Mouse (Mus musculus): ENCODE data around the gene Nusap1. TPM values are rescaled to one million over a fixed set of nuclear protein-coding genes. Genes with fewer than 3 reads are reported as not detected.
"Not testable (repeated sequence)": the region's sequence is repeated elsewhere in the genome, so short reads cannot be mapped to it uniquely, and the experiment has no call there.

Gene Nusap1
- 1 to 10 TPM; 6.8 to 8.4 TPM for total RNA-seq (2021)
- long read RNA-seq, experiment 1, transcript Nusap1-202 (11 exons, 2,960 nt): major isoform, 28 of 31 reads
- long read RNA-seq, experiment 1, partial matches to known transcripts: 1 of 31 reads
- long read RNA-seq, experiment 1, other reads (novel, unspliced or antisense): 1 of 31 reads
- long read RNA-seq, experiment 2, transcript Nusap1-202 (11 exons, 2,960 nt): major isoform, 12 of 14 reads
- long read RNA-seq, experiment 2, partial matches to known transcripts: 0 of 14 reads
- long read RNA-seq, experiment 2, other reads (novel, unspliced or antisense): 0 of 14 reads

DNA sequence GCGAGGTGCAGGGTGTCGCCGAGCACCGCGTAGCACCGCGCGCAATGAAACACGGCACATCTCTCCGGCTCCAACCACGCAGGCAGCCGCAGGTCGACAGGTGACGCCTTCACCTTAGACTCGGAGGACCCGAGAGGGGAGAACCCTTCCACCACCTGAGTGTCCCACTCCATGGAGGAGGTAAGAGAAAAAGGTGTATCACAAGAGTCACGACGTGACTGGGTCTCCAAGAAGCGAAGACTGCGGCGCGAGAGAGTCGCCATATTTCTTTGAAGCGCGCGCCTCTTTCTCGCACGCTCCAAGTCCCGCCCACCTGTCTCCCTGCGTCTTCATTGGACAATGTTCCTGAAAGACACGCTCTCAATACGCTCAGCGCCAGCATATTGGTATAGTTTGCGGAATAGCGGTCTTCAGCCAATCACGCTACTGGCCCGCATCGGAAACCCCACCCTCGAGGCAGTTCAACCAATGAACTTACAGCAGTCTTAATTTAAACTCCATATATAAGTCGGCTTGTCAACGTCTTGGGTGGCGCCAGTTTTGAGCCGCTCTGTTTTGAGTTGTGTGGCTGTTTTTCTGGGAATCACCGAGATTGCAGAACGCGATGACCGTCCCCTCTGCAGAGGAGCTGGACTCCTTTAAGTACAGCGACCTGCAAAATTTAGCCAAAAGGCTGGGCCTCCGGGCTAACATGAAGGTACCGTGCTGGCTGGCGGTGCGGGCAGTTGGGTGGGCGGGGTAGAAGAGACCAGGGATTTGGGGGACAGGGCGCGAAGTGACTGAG lies at the start of gene Nusap1, which contains the start of gene Oip5:
Nusap1 (plus strand) TSS at position 100 of the 784 bp plus-strand sequence.
Oip5 (minus strand) TSS at position 271 of the 784 bp plus-strand sequence.
- peak; percentile 86 for DNase-seq

DNA sequence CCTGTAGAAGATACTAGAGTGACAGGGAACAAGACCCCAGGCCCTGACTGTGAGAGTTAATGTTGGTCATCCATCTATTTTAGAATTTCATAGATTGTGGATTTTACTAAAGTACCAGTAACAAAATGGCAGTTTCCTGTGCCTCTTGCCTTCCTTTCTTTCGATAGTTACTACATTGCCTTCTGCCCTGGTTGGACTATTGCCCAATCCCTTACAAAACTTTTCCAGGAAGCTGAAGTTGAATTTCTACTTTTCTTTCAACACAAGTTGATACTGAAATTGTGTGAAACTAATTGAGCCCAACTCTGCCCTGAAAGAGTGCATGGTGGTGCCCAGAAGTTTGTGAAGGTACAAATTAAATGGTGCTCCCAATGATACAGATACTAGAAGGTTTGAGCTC lies 45.6 kb upstream of the Nusap1 start:
- no peak for DNase-seq

DNA sequence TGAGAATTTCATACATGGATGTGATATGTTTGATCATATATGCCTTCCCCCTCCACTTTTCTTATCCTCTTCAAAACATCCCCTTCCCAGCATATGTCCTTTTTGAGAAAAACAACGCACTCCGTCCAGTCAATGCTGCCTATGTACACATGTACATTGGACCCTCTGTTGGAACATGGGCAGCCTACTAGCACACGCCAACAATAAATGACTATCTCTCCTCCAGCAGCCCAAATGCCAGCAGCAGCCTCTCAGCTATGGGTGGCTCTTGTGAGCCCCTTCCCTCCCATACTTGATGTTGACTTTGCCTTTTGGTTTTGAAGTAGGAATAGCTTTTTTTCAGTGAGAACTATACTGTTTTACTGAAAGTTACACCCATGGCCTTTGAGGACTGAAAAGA lies 36.5 kb upstream of the Nusap1 start:
- DNase-seq: no peak

DNA sequence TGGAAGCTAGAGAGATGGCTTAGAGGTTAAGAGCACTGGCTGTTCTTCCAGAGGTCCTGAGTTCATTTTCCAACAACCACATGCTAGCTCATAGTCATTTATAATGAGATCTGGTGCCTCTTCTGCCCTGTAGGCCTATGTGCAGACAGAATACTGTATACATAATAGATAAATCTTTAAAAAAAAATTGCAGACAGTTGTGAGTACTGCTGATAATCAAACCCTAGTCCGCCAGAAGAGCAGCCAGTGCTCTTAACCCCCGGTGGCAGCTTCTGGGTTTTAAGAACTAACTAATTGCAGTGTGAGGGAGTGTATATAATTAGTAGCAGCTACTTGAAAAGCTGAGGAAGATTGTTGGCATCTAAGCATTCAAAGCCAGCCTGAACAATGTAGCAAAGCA lies 34.7 kb upstream of the Nusap1 start:
- no peak for DNase-seq

DNA sequence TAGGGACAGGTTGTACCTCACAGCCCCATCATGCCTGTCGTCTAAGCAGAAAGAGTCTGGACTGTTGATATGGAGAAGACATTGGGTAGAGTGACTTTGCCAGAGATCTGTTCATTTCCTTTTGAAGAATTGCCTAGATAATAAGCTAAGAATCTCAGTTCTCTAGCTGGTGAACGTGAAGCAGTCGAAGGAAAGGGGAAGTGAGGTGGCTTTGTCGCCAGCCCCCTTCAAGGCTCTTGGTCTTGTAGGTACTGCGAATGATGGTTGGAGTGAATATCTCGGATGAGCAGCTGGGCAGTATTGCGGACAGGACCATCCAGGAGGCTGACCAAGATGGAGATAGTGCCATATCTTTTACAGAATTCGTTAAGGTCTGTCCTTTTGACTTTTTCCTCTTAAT lies 33.8 kb upstream of the Nusap1 start:
- no peak for DNase-seq

DNA sequence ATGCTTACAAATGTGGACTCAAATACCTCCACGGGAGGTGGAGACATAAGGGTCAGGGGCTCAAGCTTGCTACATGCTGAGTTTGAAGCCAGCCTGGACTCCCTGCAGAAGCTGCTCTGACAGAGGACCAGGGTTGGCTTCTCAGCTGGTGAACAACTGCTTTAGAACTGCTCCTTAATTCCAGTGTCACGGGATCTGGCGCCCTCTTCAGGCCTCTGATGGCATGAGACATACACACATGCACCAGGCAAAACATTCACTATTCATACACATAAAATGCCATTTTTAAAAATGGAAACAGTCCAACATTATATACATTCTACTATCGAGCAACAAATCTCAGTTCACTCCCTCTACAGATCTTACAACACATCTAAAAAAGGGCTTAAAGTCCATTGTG lies 30.7 kb upstream of the Nusap1 start:
- peak; percentile 62 for DNase-seq

DNA sequence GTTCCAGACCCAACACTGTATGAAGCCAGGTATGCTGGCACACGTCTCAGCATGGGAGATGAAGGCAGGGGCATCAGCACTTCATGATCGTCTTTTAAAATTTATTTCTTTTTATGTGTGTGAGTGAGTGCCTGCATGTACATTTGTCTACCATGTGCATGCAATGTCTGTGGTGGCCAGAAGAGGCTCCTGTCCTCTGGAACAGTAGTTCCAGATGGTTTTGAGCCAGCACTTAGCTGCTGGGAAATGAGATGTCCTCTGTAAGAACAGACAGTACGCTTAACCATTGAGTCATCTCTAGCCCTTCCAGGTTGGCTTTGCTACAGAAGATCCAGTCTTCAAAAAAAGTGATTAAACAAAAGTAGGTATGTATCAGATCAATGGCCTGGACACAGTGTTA lies 26.9 kb upstream of the Nusap1 start:
- no peak for DNase-seq

DNA sequence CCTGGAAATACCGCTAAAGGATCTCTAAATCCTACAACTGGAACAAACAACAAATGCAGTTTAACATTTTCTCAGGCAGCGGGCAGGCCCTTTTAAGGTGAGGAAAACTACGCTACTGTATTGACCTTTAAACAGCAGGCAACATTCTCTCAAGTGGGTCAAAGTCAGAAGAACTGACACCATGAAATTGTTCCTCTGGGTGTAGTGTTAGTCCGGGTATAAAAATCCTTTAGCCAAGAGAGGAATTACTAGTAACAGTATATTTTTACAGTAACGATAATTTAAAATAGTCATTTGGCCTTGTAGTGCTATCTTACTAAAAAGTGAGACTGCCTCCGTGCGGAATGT lies 24.4 kb upstream of the Nusap1 start:
- DNase-seq: no peak

DNA sequence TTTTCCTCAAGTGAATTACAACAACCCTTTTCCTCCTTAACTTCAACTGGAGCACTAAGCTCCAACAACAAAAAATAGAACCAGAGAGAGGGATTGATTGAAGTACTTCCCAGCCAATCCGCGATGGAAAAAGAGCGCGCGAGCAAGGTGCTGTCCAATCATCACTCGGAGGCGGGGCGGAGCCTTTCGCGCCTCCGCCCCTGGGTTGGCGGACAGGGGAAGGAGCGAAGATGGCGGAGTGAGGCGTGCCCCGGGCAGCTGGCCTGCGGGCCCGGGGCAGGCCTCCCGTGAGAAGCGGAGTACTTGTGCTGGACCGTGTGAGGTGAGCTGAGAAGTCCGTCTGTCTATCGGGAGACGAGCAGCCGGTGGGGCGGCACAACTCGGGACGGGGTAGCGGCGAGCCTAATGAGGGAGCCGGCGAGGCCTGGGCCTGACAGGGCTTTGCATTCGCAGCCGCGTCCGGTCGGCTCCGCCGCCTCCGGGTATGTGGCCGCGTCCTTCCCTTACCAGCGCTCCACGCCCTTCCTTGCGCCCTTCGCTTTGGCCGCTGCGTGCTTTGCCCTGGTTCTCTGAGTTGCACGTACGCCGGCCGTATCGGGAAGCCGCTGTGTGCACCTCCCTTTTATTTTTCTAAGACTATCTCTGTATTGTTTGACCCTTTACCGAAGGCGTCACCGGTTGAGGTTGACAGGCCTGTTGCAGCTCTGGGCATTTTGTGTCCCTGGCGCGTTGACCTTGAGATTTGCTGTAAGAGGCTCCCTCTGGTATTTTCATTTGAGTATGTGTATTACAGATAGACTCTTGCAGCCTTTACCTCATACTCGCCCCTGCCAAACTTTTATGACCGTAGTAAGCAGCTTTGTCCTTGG lies 23.8 kb upstream of the Nusap1 start:
- DNase-seq: peak; percentile 97

DNA sequence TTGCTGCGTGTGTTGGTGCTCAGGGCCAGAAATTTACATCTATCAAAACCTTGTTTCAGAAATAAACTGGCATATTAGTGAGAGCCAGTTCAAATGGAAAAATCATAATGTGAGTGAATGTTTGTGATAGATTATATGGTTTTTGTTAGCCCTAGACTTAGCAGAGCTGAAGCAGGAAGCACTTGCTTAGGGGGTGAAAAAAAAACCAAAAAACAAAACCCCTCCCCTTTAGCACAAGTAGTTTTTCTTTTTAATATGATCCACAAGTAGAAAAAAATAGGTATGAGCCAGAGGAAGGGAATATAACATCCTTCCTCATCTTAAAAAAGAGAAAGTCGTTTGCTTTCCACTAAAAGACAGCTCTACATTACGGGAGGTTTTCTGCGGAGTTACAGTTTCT lies 22.8 kb upstream of the Nusap1 start:
- no peak for DNase-seq

DNA sequence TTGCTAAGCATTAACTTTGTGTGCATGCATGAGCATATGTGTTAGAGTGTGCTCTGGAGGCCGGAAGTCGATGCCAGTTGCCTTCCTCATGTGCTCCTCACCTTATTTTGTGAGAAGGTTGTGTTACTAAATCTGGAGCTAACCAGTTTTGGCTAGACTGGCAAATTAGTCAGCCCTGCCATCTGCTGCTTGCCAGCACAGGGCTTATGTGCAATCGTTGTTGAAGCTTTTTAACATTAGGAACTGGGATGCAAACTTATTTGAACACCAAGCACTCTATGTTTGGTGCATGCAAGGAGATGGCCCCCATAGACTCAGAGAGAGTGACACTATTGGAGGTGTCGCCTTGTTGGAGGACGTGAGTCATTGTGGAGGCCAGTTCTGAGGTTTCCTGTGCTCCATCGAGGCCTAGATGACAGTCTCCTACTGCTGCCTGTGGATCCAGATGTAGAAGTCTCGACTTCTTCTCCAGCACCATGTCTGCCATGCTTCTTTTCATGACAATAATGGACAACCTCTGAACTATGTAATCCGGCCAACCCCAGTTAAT lies 21.2 kb upstream of the Nusap1 start:
- no peak for DNase-seq

DNA sequence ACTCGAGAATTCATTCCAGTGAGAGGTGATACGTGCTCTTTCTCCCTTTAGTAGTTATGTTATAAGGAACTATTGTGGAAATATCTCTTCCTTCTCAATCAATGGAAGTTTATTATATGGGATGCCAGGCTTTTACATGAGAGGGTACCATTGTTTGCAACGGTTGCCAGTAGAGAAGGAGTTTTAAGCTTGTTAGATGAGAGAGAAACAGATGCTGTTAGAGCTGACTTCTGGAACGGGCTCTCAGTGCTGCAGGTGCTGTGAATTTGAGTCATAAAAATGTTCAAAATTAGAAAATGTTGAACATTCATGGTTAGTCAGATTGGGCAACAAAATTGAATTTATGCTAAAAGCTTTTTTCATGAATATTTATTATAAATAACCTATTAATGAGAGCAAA lies 17.1 kb upstream of the Nusap1 start:
- no peak for DNase-seq

DNA sequence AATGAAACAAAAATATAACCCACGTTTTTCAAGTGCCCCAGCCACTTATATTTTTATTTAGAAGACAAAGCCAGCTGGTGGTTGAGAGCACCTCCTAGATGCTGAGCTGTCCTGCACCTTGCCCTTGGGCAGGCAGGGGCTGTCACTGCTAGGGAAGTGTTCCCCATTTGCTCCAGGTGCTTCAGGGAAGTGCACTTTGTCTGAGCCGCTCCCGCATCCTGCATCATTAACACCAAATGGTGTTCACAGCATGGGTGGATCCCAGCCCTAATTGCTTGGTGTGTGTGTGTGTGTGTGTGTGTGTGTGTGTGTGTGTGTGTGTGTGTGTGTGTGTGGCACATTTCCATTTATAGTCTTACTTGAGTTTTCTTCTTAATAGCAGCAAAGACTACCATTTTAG lies 16.5 kb upstream of the Nusap1 start:
- DNase-seq: not testable (repeated sequence)

DNA sequence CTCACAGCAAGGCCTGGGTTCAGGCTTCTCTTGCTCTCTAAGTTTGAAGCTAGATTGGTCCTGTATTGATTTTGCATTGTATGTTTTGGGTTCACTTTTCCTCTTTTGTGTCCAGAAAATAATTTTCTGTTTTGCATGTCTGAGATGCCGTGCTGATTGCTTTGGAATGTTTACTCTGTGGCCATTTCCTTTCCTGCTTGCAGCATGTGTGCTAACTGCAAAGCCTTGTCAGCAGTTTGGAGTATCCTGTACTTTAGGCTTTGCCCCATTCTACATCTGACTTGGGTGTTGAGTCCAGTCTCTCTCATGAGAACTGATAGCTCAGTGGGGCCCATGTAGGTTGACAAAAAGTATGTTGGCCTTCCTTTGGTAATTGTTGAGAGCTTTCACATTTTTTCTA lies 15.6 kb upstream of the Nusap1 start:
- no peak for DNase-seq

DNA sequence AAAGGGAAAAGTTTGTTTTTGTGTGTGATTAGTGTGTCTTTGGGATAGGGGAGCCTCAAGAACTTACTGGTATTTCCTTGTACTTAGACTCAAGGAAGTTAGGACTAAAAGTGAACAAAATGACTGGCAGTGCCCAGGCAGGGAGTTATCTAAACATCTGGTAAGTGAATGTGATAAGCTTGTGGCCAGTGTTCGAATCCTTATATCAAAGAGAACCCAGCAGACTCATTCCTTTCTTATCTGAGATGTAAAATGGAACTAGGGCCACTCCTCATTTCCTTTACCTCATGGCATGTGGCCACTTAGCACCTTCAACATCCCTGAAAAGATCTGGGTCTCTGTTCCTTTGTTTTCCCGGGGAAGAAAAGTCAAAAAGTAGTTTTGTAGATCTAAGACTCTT lies 14.2 kb upstream of the Nusap1 start:
- no peak for DNase-seq

DNA sequence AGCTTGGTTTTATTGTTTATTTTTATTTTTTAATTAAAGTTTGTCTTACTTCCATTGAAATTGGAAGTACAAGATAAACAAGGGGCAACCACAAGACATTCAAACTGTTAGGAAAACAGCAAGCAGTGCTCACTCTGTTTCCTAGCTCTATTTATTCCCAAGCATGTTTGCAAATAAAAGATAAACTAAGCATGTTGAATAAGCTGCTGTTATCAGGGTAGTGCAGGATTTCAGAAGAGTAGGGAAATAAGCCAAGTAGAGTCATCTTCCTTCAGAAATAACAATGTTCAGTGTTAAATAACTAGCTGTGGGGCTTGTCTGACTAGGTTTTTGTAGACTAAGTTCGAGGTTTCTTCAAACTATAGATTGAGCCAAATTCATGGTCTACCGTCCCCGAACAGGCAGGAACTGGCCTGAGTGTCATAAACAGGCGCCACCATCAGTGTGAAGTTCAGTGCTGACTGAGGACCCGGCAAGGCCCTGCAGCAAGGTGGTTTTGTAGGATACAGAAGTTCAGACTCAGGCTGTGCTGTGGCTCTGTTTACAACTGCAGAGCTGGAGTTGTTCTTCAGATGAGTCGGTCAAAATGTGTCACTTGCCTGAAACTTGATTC lies 12.6 kb upstream of the Nusap1 start:
- DNase-seq: no peak

DNA sequence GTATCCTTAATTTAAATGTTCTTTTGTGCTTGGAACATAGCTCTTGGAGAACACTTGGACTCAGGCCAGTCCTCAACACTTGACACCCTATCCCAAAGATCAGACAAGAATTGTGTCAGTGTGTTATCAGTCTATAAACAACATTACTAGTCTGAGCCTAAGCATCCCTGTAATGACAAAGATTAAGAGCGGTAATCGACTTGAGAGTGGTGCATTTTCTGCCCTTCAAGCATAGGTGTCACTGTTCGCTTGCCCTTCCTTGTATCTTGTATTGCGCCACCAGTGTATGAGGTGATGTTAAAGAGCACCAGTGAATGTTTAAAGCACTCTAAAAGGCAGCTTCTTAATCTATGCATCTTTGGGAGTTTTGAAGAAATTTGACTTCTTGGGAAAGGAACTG lies 11.1 kb upstream of the Nusap1 start:
- DNase-seq: no peak

DNA sequence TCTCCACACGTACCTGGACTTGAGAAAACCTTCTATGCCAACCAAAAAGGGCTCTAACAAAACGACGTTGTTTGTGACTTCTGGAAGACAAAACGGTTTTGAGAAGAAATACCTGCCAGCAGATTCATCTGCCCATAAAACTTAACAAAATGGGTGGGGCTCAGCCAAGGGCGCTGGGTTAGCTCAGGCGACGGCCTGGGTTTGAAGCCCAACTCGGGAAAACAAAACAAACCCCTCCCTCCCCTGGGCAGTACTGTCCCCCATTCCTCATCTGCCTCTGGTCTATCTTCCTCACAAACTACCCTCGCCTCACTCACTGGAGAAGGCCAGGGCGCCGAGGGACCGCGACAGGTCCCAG lies 278 bp upstream of the Nusap1 start:
- no peak for DNase-seq

DNA sequence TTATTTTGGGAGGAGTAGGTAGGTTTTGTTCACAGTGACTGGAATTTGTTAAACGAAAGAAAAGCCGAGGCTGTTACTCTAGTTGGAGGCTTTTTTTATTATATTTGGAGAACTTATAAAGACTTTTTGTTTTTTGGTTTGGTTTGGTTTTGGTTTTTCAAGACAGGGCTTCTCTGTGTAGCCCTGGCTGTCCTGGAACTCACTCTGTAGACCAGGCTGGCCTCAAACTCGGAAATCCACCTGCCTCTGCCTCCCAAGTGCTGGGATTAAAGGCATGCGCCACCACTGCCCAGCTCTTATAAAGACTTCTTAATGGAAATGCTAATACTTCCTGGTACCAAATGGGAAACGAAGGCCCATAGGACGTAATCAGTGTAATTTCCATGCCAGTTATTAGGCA lies 904 bp downstream of the Nusap1 start:
- DNase-seq: not testable (repeated sequence)

DNA sequence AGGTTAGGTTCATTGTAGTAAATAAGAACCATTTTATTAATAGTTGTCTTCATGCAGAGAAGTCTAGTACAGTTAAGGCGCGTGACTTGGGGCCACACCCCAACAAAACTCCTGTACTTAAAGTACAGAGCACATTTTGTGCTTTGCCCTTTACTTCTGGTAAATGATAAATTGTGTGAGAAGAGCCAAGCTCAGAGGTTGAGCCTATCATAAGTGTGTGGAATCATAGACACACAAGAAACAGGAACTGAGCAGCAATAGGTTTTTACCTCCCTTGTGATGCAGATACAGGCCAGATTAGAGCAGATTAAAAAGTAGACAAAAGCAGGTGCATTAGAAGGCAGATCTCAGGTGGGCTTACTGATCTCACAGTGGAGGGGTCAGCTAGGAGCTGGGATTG lies 3.2 kb downstream of the Nusap1 start:
- no peak for DNase-seq

DNA sequence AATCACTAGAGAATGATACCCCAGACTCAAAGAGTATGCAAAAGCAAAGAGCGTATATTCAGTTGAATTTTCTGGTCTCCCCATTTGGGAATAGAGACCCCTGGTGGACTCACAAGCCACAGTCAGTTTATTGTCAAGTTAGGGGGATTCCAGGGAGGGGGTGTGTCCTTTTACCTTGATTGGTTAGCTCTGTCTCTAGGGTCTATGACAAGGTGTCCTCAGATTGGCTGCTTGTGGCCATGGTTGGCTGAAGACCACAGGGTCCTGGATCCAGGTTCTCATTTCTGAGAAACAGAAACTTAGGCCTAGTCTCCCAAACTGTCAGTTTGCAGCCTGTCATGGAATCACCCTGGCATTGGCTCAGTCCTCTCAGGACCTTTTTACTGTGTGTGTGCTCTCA lies 18.7 kb downstream of the Nusap1 start:
- no peak for DNase-seq

DNA sequence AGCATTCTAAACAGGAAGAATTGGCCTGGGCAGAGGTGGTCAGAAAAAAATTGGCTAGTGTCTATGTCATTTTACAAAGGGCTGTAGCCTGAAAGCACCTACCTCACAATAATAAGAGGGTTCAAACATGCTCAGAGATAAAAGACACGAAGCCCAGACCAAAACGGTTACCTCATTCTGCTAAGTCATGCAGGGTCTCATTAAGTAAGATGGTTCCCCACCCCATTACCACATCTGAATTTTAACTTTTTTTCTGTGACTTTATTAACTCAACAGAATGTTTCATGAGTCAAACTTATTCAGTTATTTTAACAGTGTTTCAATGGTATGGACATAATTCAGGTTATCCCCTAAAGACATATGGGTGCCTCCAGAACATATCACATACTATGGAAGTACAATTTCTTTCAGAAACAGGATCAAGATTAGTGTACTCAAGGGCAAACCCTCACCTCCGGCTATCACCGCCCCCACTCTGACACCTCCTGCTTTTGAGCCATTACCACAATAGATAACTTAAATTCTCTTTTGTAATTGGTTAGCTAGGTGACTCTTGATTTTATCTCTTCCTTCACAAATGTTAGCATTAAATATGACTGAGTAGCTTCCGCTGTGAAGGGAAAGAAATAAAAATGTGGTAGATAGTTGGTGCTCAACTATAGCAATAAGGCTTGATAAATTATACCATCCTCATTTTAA lies 23.3 kb downstream of the Nusap1 start:
- DNase-seq: no peak

All from gastrocnemius, postnatal 10 days (tissue).